Comparison of ENCODE assay signal across 25 mouse cellular contexts in the genomic region with DNA sequence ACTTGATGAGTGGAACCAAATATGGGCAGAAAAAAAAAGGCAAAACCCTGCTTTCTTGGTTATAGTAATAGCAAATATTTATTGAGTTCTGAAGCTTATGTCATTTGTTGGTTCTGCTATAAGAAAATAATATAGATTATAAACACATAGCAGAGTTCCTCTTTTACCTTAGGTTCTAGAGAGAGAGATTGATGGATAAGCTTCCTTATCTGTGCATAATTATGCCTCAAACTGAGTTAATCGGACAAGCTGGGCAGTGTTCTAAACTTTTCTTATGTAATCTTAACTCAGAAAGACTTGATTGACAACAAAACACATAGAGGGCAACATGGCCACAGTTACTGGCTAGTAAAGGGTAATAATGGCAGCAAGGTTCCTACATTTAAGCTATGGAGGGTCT. TPM values are rescaled to one million over a fixed set of nuclear protein-coding genes. Genes with fewer than 3 reads are reported as not detected.
"Had no signal": no experiment of that assay in that cellular context is flagged by ENCODE, and none has a peak within 500 bp of the region (broad histone marks: within the 10 kb centered on the region; RNA-seq: fewer than 3 reads in every experiment).

No protein-coding gene starts in this region.

- H3K36me3 ChIP-seq: neural tube, embryonic 15.5 days; stomach, embryonic 15.5 days had no signal

- H3K27ac ChIP-seq: neural tube, embryonic 13.5 days; neural tube, embryonic 15.5 days; stomach, embryonic 15.5 days; stomach, postnatal 0 days had no signal

- H3K27me3 ChIP-seq: neural tube, embryonic 13.5 days; neural tube, embryonic 15.5 days; stomach, embryonic 15.5 days had no signal

- H3K4me1 ChIP-seq: stomach, embryonic 15.5 days had no signal

- H3K9ac ChIP-seq: neural tube, embryonic 13.5 days; neural tube, embryonic 15.5 days; stomach, embryonic 15.5 days had no signal

- H3K4me3 ChIP-seq: neural tube, embryonic 13.5 days; neural tube, embryonic 15.5 days; stomach, embryonic 15.5 days had no signal

- DNase-seq: retina, postnatal 1 day; right cerebral cortex, adult 18-20 months; right cerebral cortex, postnatal 14 days; right cerebral cortex, postnatal 25 days; right cerebral cortex, postnatal 4 days; spleen, adult 18-20 months; thymus, adult 18-20 months; thymus, adult 2 months; thymus, postnatal 14 days; thymus, postnatal 25 days; thymus, postnatal 36 days; thymus, postnatal 4 days had no signal

- H3K9me3 ChIP-seq: neural tube, embryonic 13.5 days; neural tube, embryonic 15.5 days; stomach, embryonic 15.5 days had no signal

RNA-seq across cellular contexts. Expression of a gene that starts 56.7 kb away (rescaled TPM):
- total RNA-seq: neutrophil, adult 5-6 weeks had no signal
- polyA plus RNA-seq: neural tube, embryonic 13.5 days; neural tube, embryonic 14.5 days; neural tube, embryonic 15.5 days; small intestine, adult 2 months; spleen, adult 2 months; stomach, embryonic 14.5 days; stomach, embryonic 15.5 days; stomach, embryonic 16.5 days; stomach, postnatal 0 days; testis, adult 2 months; thymus, adult 2 months; thymus, postnatal 0 days; urinary bladder, adult 2 months had no signal
